ENCODE assay signal across 8 mouse cellular contexts in the genomic region with DNA sequence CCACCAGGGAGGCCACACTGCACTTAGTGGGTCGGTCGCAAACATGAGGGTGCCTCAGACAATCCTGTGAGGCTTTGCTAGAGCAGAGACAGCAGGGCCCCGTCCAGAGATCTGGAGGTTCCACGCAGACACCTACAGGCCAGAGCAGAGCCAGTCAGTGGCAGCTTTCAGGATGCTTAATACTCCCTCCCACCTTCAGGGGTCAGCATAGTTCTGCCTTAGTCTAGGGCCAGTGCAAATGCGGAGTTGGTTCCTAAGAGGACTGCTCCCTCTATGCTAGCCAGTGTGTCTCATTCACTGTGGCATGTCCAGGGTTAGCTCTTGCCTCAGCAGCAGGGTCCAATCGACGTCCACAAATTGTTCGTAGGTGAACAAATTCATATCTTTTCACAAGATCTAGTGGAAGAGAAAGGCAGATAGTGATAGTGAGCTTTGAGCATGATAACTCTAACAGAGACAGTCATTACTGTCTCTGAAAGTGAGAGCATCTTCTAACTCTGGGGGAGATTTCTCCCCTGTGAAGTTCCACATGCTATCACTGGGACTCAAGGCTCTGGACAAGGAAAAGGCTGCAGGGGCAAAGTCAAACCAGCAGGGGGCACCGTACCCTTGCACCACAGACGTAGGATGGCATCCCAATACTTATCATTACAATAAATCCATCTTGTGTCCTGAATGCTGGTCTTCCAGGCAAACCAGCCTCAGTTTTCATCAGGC. TPM values are rescaled to one million over a fixed set of nuclear protein-coding genes. Genes with fewer than 3 reads are reported as not detected.
A peak's percentile ranks its signal among the peaks of the same experiment; 100 is the strongest.
DNase-seq lines count a peak whose midpoint lies in the region; ATAC-seq lines count a peak whose summit lies in the region.

No protein-coding gene starts in this region.

- H3K27ac ChIP-seq in hindbrain, embryonic 15.5 days (replicated peaks), result no peak overlapping the region

- no peaks in the 10 kb centered on the region for H3K27me3 ChIP-seq in hindbrain, embryonic 15.5 days

- H3K4me3 ChIP-seq in hindbrain, embryonic 15.5 days, result no peak overlapping the region

- WGBS in hindbrain, embryonic 15.5 days, result 40% methylated on average over 10 of the region's 10 CpGs

- H3K4me2 ChIP-seq in hindbrain, embryonic 15.5 days, result 0 out of 2 replicates have a peak overlapping the region, but pooled peaks have one; percentile 17

- DNase-seq in R1 (ENCODE audit: low read depth, low spot score), result peak; percentile 85
- DNase-seq in cerebellum, postnatal 25 days, result peak; percentile 82 to 88
- DNase-seq in frontal cortex, postnatal 36 days (ENCODE audit: low spot score in 2 of 2), result peak; percentile 86 to 89
- DNase-seq in left cerebral cortex, adult 18-20 months (ENCODE audit: low spot score in 2 of 2), result peak; percentile 83 to 85
- DNase-seq in lung, postnatal 4 days, result peak; percentile 79 to 88
- peak; percentile 82 for DNase-seq in right cerebral cortex, adult 18-20 months
- DNase-seq in urinary bladder, adult 2 months (ENCODE audit: low spot score), result peak; percentile 58

- no peak overlapping the region for H3K9ac ChIP-seq in hindbrain, embryonic 15.5 days

- no peaks in the 10 kb centered on the region for H3K9me3 ChIP-seq in hindbrain, embryonic 15.5 days

- no peaks in the 10 kb centered on the region for H3K36me3 ChIP-seq in hindbrain, embryonic 15.5 days

- peak; percentile 93 for ATAC-seq in hindbrain, embryonic 15.5 days (ENCODE audit: low FRiP score, low read depth)

- H3K4me1 ChIP-seq in hindbrain, embryonic 15.5 days (replicated peaks), result 0 out of 2 replicates have a peak, but pooled peaks cover 3% of the 10 kb centered on the region

RNA-seq across cellular contexts. Expression of gene Lgalsl, which starts 36.5 kb away (rescaled TPM):
- polyA plus RNA-seq in hindbrain, embryonic 15.5 days (2015; fragmentation: Nextera tagmentation; extraction: Ambion mirVana), result 74.5 and 77.7 TPM in 2 replicates
- total RNA-seq in left cerebral cortex, adult 18-20 months (2021), result 10 to 100 TPM; 77.9 to 85.3 TPM
- 21.7 and 21.8 TPM in 2 replicates for polyA plus RNA-seq in urinary bladder, adult 2 months (2012; rRNA removed)

RNA-seq across cellular contexts. Expression of gene Aftph, which starts 53.0 kb away (rescaled TPM):
- 32.1 and 37.1 TPM in 2 replicates for polyA plus RNA-seq in hindbrain, embryonic 15.5 days (2015; fragmentation: Nextera tagmentation; extraction: Ambion mirVana)
- 10 to 100 TPM; 92.4 to 98.5 TPM for total RNA-seq in left cerebral cortex, adult 18-20 months (2021)
- 63.9 and 67.6 TPM in 2 replicates for polyA plus RNA-seq in urinary bladder, adult 2 months (2012; rRNA removed)
